Mouse (Mus musculus) layer of hippocampus, adult 18-20 months (tissue): ENCODE measurements around the gene Eps8l2. TPM values are rescaled to one million over a fixed set of nuclear protein-coding genes. Genes with fewer than 3 reads are reported as not detected.

Source experiments
- DNase-seq, 2 experiments: peaks; one replicate each; pipeline ENCODE4 v3.0.0; 2022; ENCODE audit warnings: low spot score in 2 of 2
- total RNA-seq, 2 experiments: library from RNA; stranded (reverse); gene quantifications; 2 replicates each; pipeline ENCODE4 v1.2.3; 2021

Gene Eps8l2
- total RNA-seq, 2 experiments from 2014 or later: 5.0 to 9.0 TPM

GRCm38 (mm10) chr7:141328373-141328990, 10.2 kb upstream of the Eps8l2 start:
- no peak for DNase-seq

- no peak for DNase-seq
Measured at GRCm38 (mm10) chr7:141330706-141331105, 8.0 kb upstream of the Eps8l2 start.

GRCm38 (mm10) chr7:141331990-141332389, 6.7 kb upstream of the Eps8l2 start:
- no peak for DNase-seq

DNA sequence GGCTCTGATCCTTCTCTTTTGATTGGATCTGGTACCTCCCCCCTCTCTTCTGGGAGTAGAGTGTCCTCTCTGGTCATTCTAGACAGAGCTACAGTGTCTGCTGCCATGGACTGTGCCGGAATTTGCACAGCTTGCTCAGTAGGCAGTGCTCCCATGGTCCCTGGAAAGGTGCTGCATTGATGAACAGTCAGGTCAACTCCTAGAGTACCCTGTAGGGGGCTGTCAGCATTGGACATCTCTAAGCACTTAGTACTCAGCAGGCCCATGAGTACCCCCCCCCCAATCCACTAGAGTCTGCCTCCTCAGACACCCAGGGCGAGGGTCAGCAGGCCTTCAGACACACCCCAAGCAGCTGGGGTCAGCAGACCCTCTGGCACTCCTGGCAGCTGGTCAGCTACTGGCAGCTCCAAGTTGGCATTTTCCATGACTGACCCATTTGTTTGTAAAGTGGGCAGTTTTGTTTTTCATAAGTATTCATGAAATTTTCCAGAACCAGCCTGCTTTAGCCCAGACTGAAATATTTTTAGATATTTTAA, 3.6 kb upstream of the Eps8l2 start:
- DNase-seq: no peak

DNA sequence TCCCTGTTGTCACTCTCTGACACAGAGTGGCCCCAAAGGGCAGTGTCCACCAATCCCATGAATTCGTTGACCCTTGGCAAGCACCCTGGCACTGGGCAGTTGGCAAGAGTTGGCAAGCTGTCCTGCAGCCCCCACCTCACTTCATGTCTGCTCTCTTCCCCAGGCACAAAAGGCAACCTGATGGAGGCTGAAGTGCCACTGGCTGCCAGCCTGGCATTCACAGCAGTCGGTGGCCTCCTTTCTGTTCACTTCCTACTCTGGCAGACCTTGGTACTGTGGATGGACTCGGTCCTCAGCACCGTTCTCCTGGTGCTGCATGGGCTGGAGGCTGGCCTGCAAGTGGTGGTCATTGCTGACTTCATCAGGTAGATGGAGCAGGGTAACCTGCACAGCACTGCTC, 3.0 kb upstream of the Eps8l2 start:
- DNase-seq: peak in 1 of 2 experiments; percentile 24

- no peak for DNase-seq
Measured at GRCm38 (mm10) chr7:141336296-141336695, 2.4 kb upstream of the Eps8l2 start.

DNA sequence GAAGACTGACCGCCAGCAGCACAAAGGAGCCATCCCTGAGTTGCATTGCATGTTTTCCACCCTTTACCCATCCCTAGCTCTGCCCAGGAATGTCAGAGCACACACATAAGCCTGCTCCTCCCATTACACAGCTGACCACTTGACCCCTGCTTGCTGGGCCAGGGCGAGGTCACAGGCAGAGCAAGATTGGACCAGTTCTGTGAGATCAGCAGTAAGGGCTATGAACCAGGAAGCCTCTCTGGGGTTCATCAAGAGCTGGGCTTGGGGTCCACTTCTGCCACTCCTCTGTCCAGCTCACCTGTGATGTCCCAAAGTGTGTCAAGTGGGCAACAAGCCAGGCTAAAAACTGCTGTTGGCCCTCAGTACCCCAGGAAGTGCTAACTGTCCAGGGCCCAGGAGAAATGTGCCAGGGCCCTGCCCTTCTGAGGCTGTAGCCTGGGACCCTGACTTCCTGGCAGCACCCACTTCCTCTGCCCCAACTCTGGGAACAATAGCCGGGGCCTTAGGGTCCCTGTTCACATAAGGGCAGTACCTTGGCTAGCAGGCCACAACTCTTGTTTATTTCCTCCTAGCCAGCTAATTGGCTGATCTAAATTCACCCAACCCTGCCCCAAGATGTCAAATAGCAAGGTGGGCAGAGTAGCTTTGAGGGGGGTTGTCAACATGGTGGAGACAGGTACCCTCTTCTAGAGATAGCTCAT, 814 bp upstream of the Eps8l2 start:
- DNase-seq: no peak

DNA sequence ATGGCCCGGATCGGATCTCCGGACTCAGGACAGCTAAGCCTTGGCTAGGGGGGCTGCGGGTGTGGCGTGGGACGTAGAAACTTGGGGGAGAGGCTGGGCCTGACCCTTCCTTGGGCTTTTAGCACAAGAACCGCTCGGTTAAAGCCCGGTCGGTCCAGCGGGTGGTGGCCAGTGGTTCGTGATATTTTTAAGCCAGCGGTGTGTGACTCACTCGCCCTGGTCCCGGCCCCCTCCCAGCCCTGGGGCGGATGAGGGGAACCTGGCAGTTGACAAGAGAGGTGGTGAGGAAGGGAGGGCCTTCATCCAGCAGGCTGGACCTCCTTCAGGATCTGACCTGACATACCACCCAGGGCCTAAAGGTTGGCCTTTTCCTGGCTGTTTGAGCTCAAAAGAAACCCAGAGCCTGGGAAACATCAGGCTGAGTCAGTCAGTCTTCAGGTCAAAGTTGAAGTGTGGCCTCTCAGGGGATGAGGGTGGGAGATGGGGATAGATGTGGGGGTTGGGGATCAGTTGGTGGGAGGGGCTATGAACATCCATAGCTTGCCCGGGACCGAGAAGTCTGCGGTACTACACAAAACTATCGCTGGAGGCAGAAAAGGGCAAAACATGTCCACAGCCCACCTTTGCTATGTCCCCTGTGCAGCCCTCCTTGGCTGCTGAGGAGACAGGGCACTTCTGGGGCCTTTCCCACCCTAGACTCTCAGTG, 688 bp downstream of the Eps8l2 start:
- DNase-seq: no peak

- no peak for DNase-seq
Measured at GRCm38 (mm10) chr7:141340023-141340422, 1.3 kb downstream of the Eps8l2 start.

GRCm38 (mm10) chr7:141340476-141340875, 1.8 kb downstream of the Eps8l2 start:
- DNase-seq: no peak

DNA sequence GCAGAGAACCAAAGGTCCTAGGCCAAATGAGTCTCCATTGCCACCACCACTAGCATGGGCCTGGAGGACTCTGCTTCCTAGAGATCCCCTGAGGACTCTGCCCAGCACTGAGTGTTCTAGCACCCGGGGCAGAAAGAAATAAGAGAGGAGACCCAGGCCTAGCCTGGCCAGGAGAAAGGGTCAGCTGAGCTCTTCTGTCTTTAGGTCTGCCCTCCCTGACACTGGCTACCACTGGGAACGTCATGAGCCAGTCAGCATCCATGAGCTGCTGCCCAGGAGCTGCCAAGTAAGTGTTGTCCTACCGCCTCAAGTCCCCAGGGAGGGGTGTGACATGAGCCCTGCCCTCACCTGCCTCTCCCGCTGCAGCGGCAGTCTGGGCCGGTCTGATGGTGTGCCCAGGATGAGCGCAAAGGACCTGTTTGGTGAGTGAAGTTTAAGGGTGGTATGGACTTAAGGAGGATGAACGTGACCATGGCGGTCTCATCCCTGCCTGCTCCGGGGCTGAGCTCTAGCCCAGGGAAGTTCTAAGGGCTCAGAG, 3.1 kb downstream of the Eps8l2 start:
- no peak for DNase-seq

- no peak for DNase-seq
Measured at GRCm38 (mm10) chr7:141343230-141343629, 4.5 kb downstream of the Eps8l2 start.

DNA sequence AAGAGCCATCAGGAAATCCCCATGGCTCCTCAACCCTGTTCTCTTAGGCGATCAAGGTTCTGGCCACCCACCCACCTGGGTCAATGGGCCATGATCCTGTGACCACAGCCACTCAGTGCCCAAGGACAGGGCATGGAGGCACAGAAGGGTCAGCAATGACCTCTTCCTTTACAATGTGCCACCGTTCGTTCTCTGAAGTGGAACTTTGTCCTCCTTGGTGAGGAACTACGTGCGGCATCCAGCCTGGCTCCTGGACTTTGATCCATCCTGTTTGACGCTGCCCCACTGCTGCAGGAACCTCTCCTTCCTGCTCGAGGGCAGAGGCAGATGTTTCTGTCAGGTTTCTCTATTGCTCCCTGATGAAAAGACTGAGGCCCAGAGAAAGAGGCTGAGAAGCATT, 5.0 kb downstream of the Eps8l2 start:
- DNase-seq: no peak

- no peak for DNase-seq
Measured at GRCm38 (mm10) chr7:141344787-141345186, 6.1 kb downstream of the Eps8l2 start.

DNA sequence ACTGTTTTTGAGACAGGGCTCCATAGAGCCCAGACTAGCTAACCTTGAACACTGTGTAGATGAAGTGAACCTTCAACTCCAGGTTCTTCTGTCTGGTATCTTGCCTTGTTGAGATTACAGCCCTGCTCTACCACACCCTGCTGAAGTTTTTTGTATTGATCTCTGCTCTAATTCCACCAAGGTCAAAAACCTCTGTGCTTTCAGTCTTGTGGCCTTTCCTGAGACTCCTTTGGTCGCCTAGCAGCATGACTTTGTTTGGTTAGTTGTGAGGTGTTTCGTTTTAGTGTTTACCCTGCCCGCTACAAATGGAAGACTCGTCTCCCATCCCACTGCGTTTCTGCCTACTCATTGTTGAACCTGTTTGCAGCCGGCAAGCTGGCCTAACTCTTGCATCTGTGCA, 12.4 kb downstream of the Eps8l2 start:
- no peak for DNase-seq

GRCm38 (mm10) chr7:141355051-141355450, 16.4 kb downstream of the Eps8l2 start:
- no peak for DNase-seq

- peak in 1 of 2 experiments; percentile 42 for DNase-seq
Measured at GRCm38 (mm10) chr7:141355626-141356326, 17.1 kb downstream of the Eps8l2 start.

DNA sequence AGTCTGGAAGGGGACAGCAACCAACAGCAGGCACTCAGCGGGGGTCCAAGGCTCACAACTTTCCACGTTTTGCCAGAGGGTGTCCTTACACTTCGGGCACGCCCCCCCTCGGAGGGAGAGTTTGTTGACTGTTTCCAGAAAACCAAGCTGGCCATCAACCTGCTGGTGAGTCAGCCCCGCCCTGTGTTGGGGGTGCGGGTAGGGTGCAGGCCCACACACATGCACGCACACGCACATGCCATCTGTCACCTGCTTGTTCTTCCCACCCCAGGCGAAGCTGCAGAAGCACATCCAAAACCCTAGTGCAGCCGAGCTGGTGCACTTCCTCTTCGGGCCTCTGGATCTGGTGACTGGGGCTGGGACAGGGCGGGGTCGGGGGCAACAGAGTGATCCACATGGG, 18.3 kb downstream of the Eps8l2 start:
- DNase-seq: peak; percentile 41 to 65

DNA sequence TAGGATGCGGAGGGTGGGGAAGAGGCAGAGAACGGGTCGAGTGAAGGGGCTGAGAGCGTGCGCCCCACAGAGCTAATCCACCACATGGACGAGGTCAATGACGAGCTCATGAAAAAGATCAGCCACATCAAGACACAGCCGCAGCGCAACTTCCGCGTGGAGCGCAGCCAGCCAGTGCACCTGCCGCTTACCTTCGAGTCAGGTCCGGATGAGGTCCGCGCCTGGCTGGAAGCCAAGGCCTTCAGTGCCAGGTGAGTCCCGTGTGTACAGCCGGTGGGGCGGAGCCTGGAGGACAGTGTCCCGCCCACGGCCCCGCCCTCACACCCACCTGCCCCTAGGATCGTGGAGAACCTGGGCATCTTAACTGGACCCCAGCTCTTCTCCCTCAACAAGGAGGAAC, 22.8 kb downstream of the Eps8l2 start:
- no peak for DNase-seq

DNA sequence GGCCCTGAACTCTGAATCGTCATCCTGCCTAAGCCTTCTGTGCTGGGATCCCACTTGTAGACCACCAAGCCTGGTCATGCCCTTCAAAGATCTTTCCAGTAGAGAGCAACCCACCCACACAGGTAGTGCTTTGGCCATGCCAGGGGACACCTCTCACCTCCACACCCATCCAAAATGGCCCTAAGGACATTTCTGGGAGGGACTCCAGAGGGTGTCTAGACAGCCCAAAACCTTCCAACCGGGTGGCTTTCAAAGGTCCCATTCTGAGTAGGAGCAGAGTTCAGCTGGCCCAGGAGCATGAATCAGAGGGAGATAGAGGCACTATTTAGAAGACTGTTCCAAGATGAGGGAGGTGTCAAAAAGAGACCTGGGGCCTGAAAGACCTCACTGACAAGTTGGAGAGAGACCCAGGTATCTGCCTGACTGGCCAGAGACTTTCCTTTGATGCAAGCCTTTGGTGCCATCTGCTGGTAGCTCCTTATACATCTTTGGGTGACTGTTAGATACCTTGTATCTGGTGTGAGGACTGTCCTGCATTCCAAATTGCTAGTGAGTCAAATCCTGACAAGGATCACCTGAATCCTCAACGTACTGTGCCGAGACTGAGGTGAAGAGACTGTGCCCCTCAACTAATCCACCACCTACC, 24.5 kb downstream of the Eps8l2 start:
- peak; percentile 64 to 90 for DNase-seq

DNA sequence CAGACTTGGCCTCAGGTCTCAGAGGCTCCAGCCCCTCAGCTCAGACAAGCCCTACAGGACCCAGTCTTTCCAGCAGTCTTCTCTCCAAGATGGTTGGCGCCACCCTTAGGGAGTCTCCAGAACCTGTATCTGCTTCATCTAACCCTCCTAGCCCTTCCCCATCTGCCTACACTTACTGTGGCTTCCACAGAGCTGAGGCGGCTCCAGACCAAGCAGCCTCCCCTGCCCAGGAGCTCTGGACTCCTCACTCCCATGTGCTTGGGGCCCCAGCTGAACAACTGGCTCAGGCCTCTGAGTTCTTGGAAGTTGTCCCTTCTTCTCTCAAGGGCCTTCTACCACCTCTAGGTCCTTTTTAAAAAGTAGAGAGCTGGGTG, 25.1 kb downstream of the Eps8l2 start:
- DNase-seq: no peak
